Mouse (Mus musculus) thymus, postnatal 14 days (tissue): ENCODE measurements around the gene Pld3.

Experiments
- DNase-seq: peaks from one replicate; pipeline ENCODE4 v3.0.0; 2021

Gene Pld3

DNA sequence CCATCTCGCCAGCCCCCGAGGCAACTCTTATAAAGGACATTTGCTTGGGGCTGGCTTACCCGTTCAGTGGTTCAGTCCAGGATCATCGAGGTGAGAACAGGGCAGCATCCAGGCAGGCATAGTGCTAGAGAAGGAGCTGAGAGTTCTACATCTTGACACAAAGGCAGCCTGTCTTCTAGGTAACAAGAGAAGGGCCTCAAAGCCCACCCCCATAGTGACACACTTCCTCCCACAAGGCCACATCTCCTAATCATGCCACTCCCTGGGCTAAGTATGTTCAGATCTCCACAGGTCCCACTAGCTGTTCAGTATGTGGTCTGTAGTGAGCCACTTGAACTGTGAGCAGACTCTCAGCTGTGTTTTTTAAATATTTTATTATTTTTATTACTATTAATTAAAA lies 69.2 kb downstream of the Pld3 start:
- no peak for DNase-seq
